Mouse (Mus musculus): ENCODE measurements around the gene Dnaja1. TPM values are rescaled to one million over a fixed set of nuclear protein-coding genes. Genes with fewer than 3 reads are reported as not detected.

Gene Dnaja1
- polyA plus RNA-seq, 1 experiment from 2014 or later = 162 TPM

- no peak for TF ChIP-seq CTCF (IDR thresholded peaks at IDR 0.05)
- DNase-seq (ENCODE audit: low read depth, low spot score) = no peak
- POLR2A ChIA-PET = no interaction called here
- ATAC-seq = no peak
- in situ Hi-C loops (cut with MboI; ENCODE audit: low pct_unique_long_range_greater_than_20kb) = no loop called here
- CTCF ChIA-PET = no interaction called here
- H3K27me3 ChIP-seq = no peaks in the 10 kb centered on the region
These were observed 20.2 kb upstream of the Dnaja1 start for GRCm38 (mm10) chr4:40701796-40702195.

- CTCF ChIA-PET = interaction anchor here (1.2 to 1.6 kb wide), 3 partner anchors 18 to 28 kb away, joined by 3 to 5 read pairs (median 5); partner anchors contain the start of gene Dnaja1
- in situ Hi-C loops (cut with MboI; ENCODE audit: low pct_unique_long_range_greater_than_20kb) = no loop called here
- no peaks in the 10 kb centered on the region for H3K27me3 ChIP-seq
- DNase-seq (ENCODE audit: low read depth, low spot score) = peak; percentile 74
- peak; percentile 89 for ATAC-seq
- POLR2A ChIA-PET = interaction anchor here (2.3 kb wide), 1 partner anchor 19 kb away, joined by 10 read pairs; the partner anchor contains the start of gene Dnaja1
- no peak for TF ChIP-seq CTCF (IDR thresholded peaks at IDR 0.05)
These were observed 18.9 kb upstream of the Dnaja1 start, which contains the start of gene Aptx for GRCm38 (mm10) chr4:40702797-40703709. TSS of gene Aptx (minus strand) at chr4:40703194.

GRCm38 (mm10) chr4:40703710-40704275, 18.2 kb upstream of the Dnaja1 start:
- CTCF ChIA-PET = interaction anchor here (1.2 to 1.6 kb wide), 3 partner anchors 17 to 28 kb away, joined by 3 to 5 read pairs (median 5); partner anchors contain the start of gene Dnaja1
- no peak for TF ChIP-seq CTCF (IDR thresholded peaks at IDR 0.05)
- POLR2A ChIA-PET = interaction anchor here (2.3 kb wide), 1 partner anchor 18 kb away, joined by 10 read pairs; the partner anchor contains the start of gene Dnaja1
- H3K27me3 ChIP-seq = no peaks in the 10 kb centered on the region
- DNase-seq (ENCODE audit: low read depth, low spot score) (no peak), ATAC-seq (no peak)
- in situ Hi-C loops (cut with MboI; ENCODE audit: low pct_unique_long_range_greater_than_20kb) = no loop called here

GRCm38 (mm10) chr4:40717141-40717540, 4.8 kb upstream of the Dnaja1 start:
- H3K27me3 ChIP-seq = no peaks in the 10 kb centered on the region
- ChIA-PET POLR2A (no interaction called here), CTCF (no interaction called here)
- ATAC-seq = no peak
- TF ChIP-seq CTCF (IDR thresholded peaks at IDR 0.05) = no peak
- in situ Hi-C loops (cut with MboI; ENCODE audit: low pct_unique_long_range_greater_than_20kb) = no loop called here
- DNase-seq (ENCODE audit: low read depth, low spot score) = no peak

- DNase-seq (ENCODE audit: low read depth, low spot score) = no peak
- POLR2A ChIA-PET = interaction anchor here (1.1 to 2.5 kb wide), 2 partner anchors 7 to 17 kb away, joined by 3 to 10 read pairs; partner anchors contain the start of gene Aptx
- ATAC-seq = no peak
- H3K27me3 ChIP-seq = no peaks in the 10 kb centered on the region
- CTCF ChIA-PET = interaction anchor here (1.3 to 2.0 kb wide), 4 partner anchors 11 to 39 kb away, joined by 3 to 8 read pairs (median 6); partner anchors contain the start of gene Aptx
- no peak for TF ChIP-seq CTCF (IDR thresholded peaks at IDR 0.05)
- in situ Hi-C loops (cut with MboI; ENCODE audit: low pct_unique_long_range_greater_than_20kb) = no loop called here
These were observed 1.0 kb upstream of the Dnaja1 start for GRCm38 (mm10) chr4:40720910-40721309.

- ChIA-PET POLR2A (interaction anchor here (2.5 kb wide), 1 partner anchor 19 kb away, joined by 10 read pairs; the partner anchor contains the start of gene Aptx), CTCF (no interaction called here)
- peak; percentile 63 for ATAC-seq
- DNase-seq (ENCODE audit: low read depth, low spot score) = no peak
- no peak for TF ChIP-seq CTCF (IDR thresholded peaks at IDR 0.05)
- in situ Hi-C loops (cut with MboI; ENCODE audit: low pct_unique_long_range_greater_than_20kb) = no loop called here
- H3K27me3 ChIP-seq = no peaks in the 10 kb centered on the region
These were observed 924 bp downstream of the Dnaja1 start for GRCm38 (mm10) chr4:40722687-40723460.

GRCm38 (mm10) chr4:40725141-40725540, 3.2 kb downstream of the Dnaja1 start:
- TF ChIP-seq CTCF (IDR thresholded peaks at IDR 0.05) = no peak
- no peak for DNase-seq (ENCODE audit: low read depth, low spot score)
- ATAC-seq = no peak
- no peaks in the 10 kb centered on the region for H3K27me3 ChIP-seq
- in situ Hi-C loops (cut with MboI; ENCODE audit: low pct_unique_long_range_greater_than_20kb) = no loop called here
- CTCF ChIA-PET = interaction anchor here (0.9 to 1.6 kb wide), 3 partner anchors 12 to 21 kb away, joined by 3 to 5 read pairs (median 5); no protein-coding TSS in a partner anchor
- POLR2A ChIA-PET = interaction anchor here (2.0 kb wide), 1 partner anchor 10 kb away, joined by 7 read pairs; no protein-coding TSS in a partner anchor

- no peaks in the 10 kb centered on the region for H3K27me3 ChIP-seq
- in situ Hi-C loops (cut with MboI; ENCODE audit: low pct_unique_long_range_greater_than_20kb) = no loop called here
- POLR2A ChIA-PET = interaction anchor here (2.0 kb wide), 1 partner anchor 10 kb away, joined by 7 read pairs; no protein-coding TSS in a partner anchor
- CTCF ChIA-PET = interaction anchor here (1.3 to 1.6 kb wide), 2 partner anchors 14 to 43 kb away, joined by 3 to 5 read pairs; no protein-coding TSS in a partner anchor
- no peak for TF ChIP-seq CTCF (IDR thresholded peaks at IDR 0.05)
- ATAC-seq = no peak
- no peak for DNase-seq (ENCODE audit: low read depth, low spot score)
These were observed 3.6 kb downstream of the Dnaja1 start for GRCm38 (mm10) chr4:40725554-40725953.

GRCm38 (mm10) chr4:40727247-40727646, 5.3 kb downstream of the Dnaja1 start:
- CTCF ChIA-PET = no interaction called here
- POLR2A ChIA-PET = no interaction called here
- TF ChIP-seq CTCF (IDR thresholded peaks at IDR 0.05) = no peak
- ATAC-seq = no peak
- H3K27me3 ChIP-seq = no peaks in the 10 kb centered on the region
- DNase-seq (ENCODE audit: low read depth, low spot score) = no peak
- in situ Hi-C loops (cut with MboI; ENCODE audit: low pct_unique_long_range_greater_than_20kb) = no loop called here

- DNase-seq (ENCODE audit: low read depth, low spot score) = no peak
- no peak for TF ChIP-seq CTCF (IDR thresholded peaks at IDR 0.05)
- H3K27me3 ChIP-seq = no peaks in the 10 kb centered on the region
- ATAC-seq = no peak
- POLR2A ChIA-PET = no interaction called here
- CTCF ChIA-PET = interaction anchor here (0.9 kb wide), 1 partner anchor 28 kb away, joined by 3 read pairs; the partner anchor contains the start of gene Aptx
- in situ Hi-C loops (cut with MboI; ENCODE audit: low pct_unique_long_range_greater_than_20kb) = no loop called here
These were observed 9.3 kb downstream of the Dnaja1 start for GRCm38 (mm10) chr4:40731262-40731661.

Data from Patski (cell line).